In genomic region chr8:79501238-79501637, GRCm38 (mm10) we compare ENCODE assay signal across 10 mouse cellular contexts.
A peak's percentile ranks its signal among the peaks of the same experiment; 100 is the strongest.
DNase-seq lines count a peak whose midpoint lies in the region; ATAC-seq and TF ChIP-seq lines count a peak whose summit lies in the region.
"Had no signal": no experiment of that assay in that cellular context is flagged by ENCODE, and none has a peak within 500 bp of the region (broad histone marks: within the 10 kb centered on the region; RNA-seq: fewer than 3 reads in every experiment).

No protein-coding gene starts in this region.

- peak; percentile 67 for ATAC-seq in heart, postnatal 0 days (ENCODE audit: insufficient read depth, low read depth)
- no peak for ATAC-seq in hindbrain, postnatal 0 days
- no peak for ATAC-seq in erythroblast, adult 5-6 weeks (replicated peaks; ENCODE audit: low FRiP score, poor library complexity, severe bottlenecking)
- ATAC-seq: intestine, embryonic 16.5 days had no signal

- H3K27me3 ChIP-seq in heart, postnatal 0 days (ENCODE audit: control insufficient read depth, insufficient read depth, low read length), result no peaks in the 10 kb centered on the region
- no peaks in the 10 kb centered on the region for H3K27me3 ChIP-seq in hindbrain, postnatal 0 days (ENCODE audit: insufficient read depth, low read length)

- 59% methylated on average over 11 of the region's 11 CpGs for WGBS in heart, postnatal 0 days
- 82% methylated on average over 11 of the region's 11 CpGs for WGBS in hindbrain, postnatal 0 days

- no peak overlapping the region for H3K4me2 ChIP-seq in heart, postnatal 0 days (ENCODE audit: low read depth, low read length)
- no peak overlapping the region for H3K4me2 ChIP-seq in hindbrain, postnatal 0 days (ENCODE audit: low read depth, low read length)

- no peaks in the 10 kb centered on the region for H3K36me3 ChIP-seq in heart, postnatal 0 days (replicated peaks; ENCODE audit: control insufficient read depth, insufficient read depth, low read length)
- no peaks in the 10 kb centered on the region for H3K36me3 ChIP-seq in hindbrain, postnatal 0 days (ENCODE audit: insufficient read depth, low read length)

- peak; percentile 20; the same call in 1 of the 2 replicates for TF ChIP-seq CTCF in heart, postnatal 0 days (IDR thresholded peaks at IDR 0.05; ENCODE audit: low read depth)
- no peak for TF ChIP-seq CTCF in hindbrain, postnatal 0 days (IDR thresholded peaks at IDR 0.05; ENCODE audit: low read depth)

- peaks cover 9% of the 10 kb centered on the region; the same call in 1 of the 2 replicates for H3K4me1 ChIP-seq in heart, postnatal 0 days (ENCODE audit: control insufficient read depth, insufficient read depth)
- no peaks in the 10 kb centered on the region for H3K4me1 ChIP-seq in hindbrain, postnatal 0 days (ENCODE audit: insufficient read depth, low read length)

- TF ChIP-seq EP300 in heart, postnatal 0 days (IDR thresholded peaks at IDR 0.05; ENCODE audit: low read depth), result 0 out of 2 replicates have a peak, but pooled peaks have one; percentile 36

- peak; percentile 21 for DNase-seq in gastrocnemius, adult 18-20 months (ENCODE audit: low spot score)
- DNase-seq in gastrocnemius, postnatal 4 days (ENCODE audit: low spot score in 2 of 2), result no peak
- DNase-seq in adipocyte (ENCODE audit: low spot score), result peak; percentile 54
- peak; percentile 71 for DNase-seq in heart, postnatal 0 days (ENCODE audit: low spot score)
- peak; percentile 30 to 61 for DNase-seq in kidney, postnatal 36 days
- no peak for DNase-seq in hindbrain, postnatal 0 days (ENCODE audit: low spot score)
- DNase-seq in right cerebral cortex, postnatal 10 days (ENCODE audit: low spot score in 2 of 2), result no peak

- no peak overlapping the region for H3K9ac ChIP-seq in heart, postnatal 0 days (replicated peaks; ENCODE audit: low read depth, low read length)
- no peak overlapping the region for H3K9ac ChIP-seq in hindbrain, postnatal 0 days (replicated peaks; ENCODE audit: low read length)

- peak overlapping the region; percentile 64 for H3K27ac ChIP-seq in heart, postnatal 0 days (ENCODE audit: low read depth)
- no peak overlapping the region for H3K27ac ChIP-seq in hindbrain, postnatal 0 days

- H3K4me3 ChIP-seq in heart, postnatal 0 days (ENCODE audit: low read depth, low read length), result no peak overlapping the region
- no peak overlapping the region for H3K4me3 ChIP-seq in hindbrain, postnatal 0 days (ENCODE audit: low read length)
- H3K4me3 ChIP-seq: erythroblast, embryonic 14.5 days had no signal

- H3K9me3 ChIP-seq in heart, postnatal 0 days (replicated peaks; ENCODE audit: control insufficient read depth, low read length), result no peaks in the 10 kb centered on the region
- no peaks in the 10 kb centered on the region for H3K9me3 ChIP-seq in hindbrain, postnatal 0 days (ENCODE audit: low read length)

Comparison
In these comparisons a context has a peak if more than half of its experiments do, and no peak if none do; other contexts are left out.
1. DNase-seq: peak in gastrocnemius, adult 18-20 months (single experiment), adipocyte (single experiment), heart, postnatal 0 days (single experiment) and kidney, postnatal 36 days (2 of 2); none in gastrocnemius, postnatal 4 days (0 of 2), hindbrain, postnatal 0 days (single experiment) and right cerebral cortex, postnatal 10 days (0 of 2).